Mouse (Mus musculus): ENCODE measurements at regions not wholly inside any gene's neighbourhood (a gene's known extent, or its start where the extent isn't known, plus 50 kb on each side); places are given as distances from the start of the nearest gene placed in this dataset.

- Histone ChIP-seq H3K36me3 (ENCODE audit: insufficient read depth) (no peaks in the 10 kb centered on the region), H3K4me1 (ENCODE audit: insufficient read depth) (0 out of 2 replicates have a peak, but pooled peaks cover 3% of the 10 kb centered on the region), H3K4me2 (ENCODE audit: low read depth) (no peak overlapping the region), H3K4me3 (ENCODE audit: low read depth, low read length) (no peak overlapping the region), H3K9ac (no peak overlapping the region), H3K27ac (ENCODE audit: low read depth, low read length) (no peak overlapping the region), H3K27me3 (ENCODE audit: insufficient read depth, low read length) (no peaks in the 10 kb centered on the region), H3K9me3 (ENCODE audit: low read length) (no peaks in the 10 kb centered on the region)
- 88% methylated on average over 3 of the region's 3 CpGs for WGBS
- ATAC-seq (no peak), DNase-seq (no peak)
- TF ChIP-seq CTCF (IDR thresholded peaks at IDR 0.05; ENCODE audit: low read depth): no peak
Observed at GRCm38 (mm10) chr14:72873494-72873893, 163.7 kb upstream of the Fndc3a start.

GRCm38 (mm10) chr14:72869188-72869749, 159.5 kb upstream of the Fndc3a start:
- Histone ChIP-seq H3K4me3 (ENCODE audit: low read depth, low read length) (no peak overlapping the region), H3K9ac (no peak overlapping the region), H3K4me2 (ENCODE audit: low read depth) (0 out of 2 replicates have a peak overlapping the region, but pooled peaks have one; percentile 4), H3K9me3 (ENCODE audit: low read length) (no peaks in the 10 kb centered on the region), H3K36me3 (ENCODE audit: insufficient read depth) (no peaks in the 10 kb centered on the region), H3K27me3 (ENCODE audit: insufficient read depth, low read length) (no peaks in the 10 kb centered on the region), H3K4me1 (ENCODE audit: insufficient read depth) (0 out of 2 replicates have a peak, but pooled peaks cover 3% of the 10 kb centered on the region), H3K27ac (ENCODE audit: low read depth, low read length) (0 out of 2 replicates have a peak overlapping the region, but pooled peaks have one; percentile 21)
- WGBS: 39% methylated on average over 20 of the region's 20 CpGs
- no peak for TF ChIP-seq CTCF (IDR thresholded peaks at IDR 0.05; ENCODE audit: low read depth)
- DNase-seq (peak; percentile 32), ATAC-seq (peak; percentile 88)

- H3K9me3 ChIP-seq (ENCODE audit: low read length): no peaks in the 10 kb centered on the region
- H3K4me3 ChIP-seq (ENCODE audit: low read depth, low read length): no peak overlapping the region
- TF ChIP-seq CTCF (IDR thresholded peaks at IDR 0.05; ENCODE audit: low read depth): no peak
- H3K36me3 ChIP-seq (ENCODE audit: insufficient read depth): no peaks in the 10 kb centered on the region
- WGBS: 84% methylated on average over 2 of the region's 2 CpGs
- DNase-seq (no peak), ATAC-seq (no peak)
- no peaks in the 10 kb centered on the region for H3K27me3 ChIP-seq (ENCODE audit: insufficient read depth, low read length)
- H3K27ac ChIP-seq (ENCODE audit: low read depth, low read length): no peak overlapping the region
- H3K4me1 ChIP-seq (ENCODE audit: insufficient read depth): 0 out of 2 replicates have a peak, but pooled peaks cover 3% of the 10 kb centered on the region
- H3K4me2 ChIP-seq (ENCODE audit: low read depth): no peak overlapping the region
- no peak overlapping the region for H3K9ac ChIP-seq
Observed at GRCm38 (mm10) chr14:72866896-72867295, 157.1 kb upstream of the Fndc3a start.

- H3K27me3 ChIP-seq (ENCODE audit: insufficient read depth, low read length): no peaks in the 10 kb centered on the region
Observed at GRCm38 (mm10) chr14:72865531-72865930, 155.7 kb upstream of the Fndc3a start.

GRCm38 (mm10) chr14:72864792-72865191, 155.0 kb upstream of the Fndc3a start:
- H3K4me2 ChIP-seq (ENCODE audit: low read depth): no peak overlapping the region
- no peaks in the 10 kb centered on the region for H3K9me3 ChIP-seq (ENCODE audit: low read length)
- no peaks in the 10 kb centered on the region for H3K27me3 ChIP-seq (ENCODE audit: insufficient read depth, low read length)
- no peaks in the 10 kb centered on the region for H3K36me3 ChIP-seq (ENCODE audit: insufficient read depth)
- no peak overlapping the region for H3K27ac ChIP-seq (ENCODE audit: low read depth, low read length)
- ATAC-seq: no peak
- 93% methylated on average over 4 of the region's 4 CpGs for WGBS
- H3K4me3 ChIP-seq (ENCODE audit: low read depth, low read length): no peak overlapping the region
- DNase-seq: no peak
- H3K9ac ChIP-seq: no peak overlapping the region
- H3K4me1 ChIP-seq (ENCODE audit: insufficient read depth): 0 out of 2 replicates have a peak, but pooled peaks cover 3% of the 10 kb centered on the region
- TF ChIP-seq CTCF (IDR thresholded peaks at IDR 0.05; ENCODE audit: low read depth): no peak

More at GRCm38 (mm10) chr14:72865531-72865930, 155.7 kb upstream of the Fndc3a start:
- Histone ChIP-seq H3K4me3 (ENCODE audit: low read depth, low read length) (no peak overlapping the region), H3K4me2 (ENCODE audit: low read depth) (no peak overlapping the region), H3K9ac (no peak overlapping the region), H3K4me1 (ENCODE audit: insufficient read depth) (0 out of 2 replicates have a peak, but pooled peaks cover 3% of the 10 kb centered on the region), H3K9me3 (ENCODE audit: low read length) (no peaks in the 10 kb centered on the region), H3K36me3 (ENCODE audit: insufficient read depth) (no peaks in the 10 kb centered on the region), H3K27ac (ENCODE audit: low read depth, low read length) (no peak overlapping the region)
- no peak for ATAC-seq
- DNase-seq: no peak
- TF ChIP-seq CTCF (IDR thresholded peaks at IDR 0.05; ENCODE audit: low read depth): no peak

GRCm38 (mm10) chr14:72864130-72864529, 154.3 kb upstream of the Fndc3a start:
- no peak for TF ChIP-seq CTCF (IDR thresholded peaks at IDR 0.05; ENCODE audit: low read depth)
- Histone ChIP-seq H3K9me3 (ENCODE audit: low read length) (no peaks in the 10 kb centered on the region), H3K27me3 (ENCODE audit: insufficient read depth, low read length) (no peaks in the 10 kb centered on the region), H3K4me3 (ENCODE audit: low read depth, low read length) (no peak overlapping the region), H3K4me1 (ENCODE audit: insufficient read depth) (0 out of 2 replicates have a peak, but pooled peaks cover 2% of the 10 kb centered on the region), H3K27ac (ENCODE audit: low read depth, low read length) (no peak overlapping the region), H3K9ac (no peak overlapping the region), H3K4me2 (ENCODE audit: low read depth) (no peak overlapping the region), H3K36me3 (ENCODE audit: insufficient read depth) (no peaks in the 10 kb centered on the region)
- DNase-seq: no peak
- 83% methylated on average over 5 of the region's 5 CpGs for WGBS
- no peak for ATAC-seq

- H3K9me3 ChIP-seq (ENCODE audit: low read length): no peaks in the 10 kb centered on the region
- no peaks in the 10 kb centered on the region for H3K4me1 ChIP-seq (ENCODE audit: insufficient read depth)
- no peaks in the 10 kb centered on the region for H3K27me3 ChIP-seq (ENCODE audit: insufficient read depth, low read length)
- H3K4me2 ChIP-seq (ENCODE audit: low read depth): no peak overlapping the region
- H3K36me3 ChIP-seq (ENCODE audit: insufficient read depth): no peaks in the 10 kb centered on the region
- no peak for TF ChIP-seq CTCF (IDR thresholded peaks at IDR 0.05; ENCODE audit: low read depth)
- no peak overlapping the region for H3K27ac ChIP-seq (ENCODE audit: low read depth, low read length)
- no peak for DNase-seq
- 76% methylated on average over 7 of the region's 7 CpGs for WGBS
- no peak overlapping the region for H3K9ac ChIP-seq
- H3K4me3 ChIP-seq (ENCODE audit: low read depth, low read length): no peak overlapping the region
- ATAC-seq: no peak
Observed at GRCm38 (mm10) chr14:72862806-72863526, 153.2 kb upstream of the Fndc3a start.
